Mouse (Mus musculus) small intestine, adult 2 months (tissue): ENCODE results near the gene Fat4.

ENCODE experiments used
- CTCF ChIP-seq: fragments of 200-500 bp; IDR thresholded peaks from 2 replicates; pipeline ENCODE4 v1.5.1; 2012; ENCODE audit warnings: low read depth, mild to moderate bottlenecking, control low read depth, inconsistent platforms, low read length, moderate library complexity, mixed read lengths; ENCODE audit not compliant: insufficient replicate concordance, insufficient read length; ENCODE audit errors: extremely low read depth
- POLR2A ChIP-seq: fragments of 200-500 bp; IDR thresholded peaks from 2 replicates; pipeline ENCODE4 v1.6.1; 2012; ENCODE audit warnings: low read depth, mild to moderate bottlenecking, control low read depth, inconsistent platforms, low read length, moderate library complexity

DNA sequence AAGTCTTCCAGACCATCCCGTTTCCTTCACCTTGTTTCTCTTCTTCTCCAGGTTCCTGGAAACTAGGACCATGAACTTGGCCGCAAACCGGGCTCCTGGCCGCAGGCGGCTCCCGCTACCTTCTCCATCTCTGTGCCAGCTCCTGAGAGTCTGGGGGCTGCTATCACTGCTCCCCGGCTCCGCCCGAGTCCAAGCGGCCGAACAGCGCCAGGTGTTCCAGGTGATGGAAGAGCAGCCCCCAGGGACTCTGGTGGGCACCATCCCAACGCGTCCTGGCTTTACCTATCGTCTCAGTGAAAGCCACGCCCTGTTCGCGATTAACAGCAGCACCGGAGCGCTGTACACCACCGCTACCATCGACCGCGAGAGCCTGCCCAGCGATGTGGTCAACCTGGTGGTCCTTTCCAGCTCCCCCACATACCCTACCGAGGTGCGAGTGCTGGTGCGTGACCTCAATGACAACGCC is at the start of gene Fat4:
- TF ChIP-seq POLR2A (no peak), CTCF (no peak)
